Mouse (Mus musculus): Measurements from ENCODE around the gene Pttg1.

Pttg1 gene

GRCm38 (mm10) chr11:43408888-43409287 is 17.2 kb downstream of the Pttg1 start:
- DNase-seq, result no peak

- DNase-seq, result no peak
These were observed 21.8 kb downstream of the Pttg1 start for GRCm38 (mm10) chr11:43404150-43404807.

GRCm38 (mm10) chr11:43400131-43400530 is 25.9 kb downstream of the Pttg1 start:
- DNase-seq, result no peak

GRCm38 (mm10) chr11:43399297-43399696 is 26.8 kb downstream of the Pttg1 start:
- no peak for DNase-seq

- no peak for DNase-seq
These were observed 29.4 kb downstream of the Pttg1 start for GRCm38 (mm10) chr11:43396672-43397071.

GRCm38 (mm10) chr11:43396246-43396645 is 29.8 kb downstream of the Pttg1 start:
- no peak for DNase-seq

- DNase-seq, result no peak
These were observed 30.7 kb downstream of the Pttg1 start for GRCm38 (mm10) chr11:43395073-43395948.

- no peak for DNase-seq
These were observed 32.7 kb downstream of the Pttg1 start for GRCm38 (mm10) chr11:43393325-43393724.

- DNase-seq, result no peak
These were observed 33.3 kb downstream of the Pttg1 start for GRCm38 (mm10) chr11:43392757-43393156.

- no peak for DNase-seq
These were observed 36.9 kb downstream of the Pttg1 start for GRCm38 (mm10) chr11:43389118-43389517.

GRCm38 (mm10) chr11:43388122-43389097 is 37.6 kb downstream of the Pttg1 start:
- no peak for DNase-seq

- DNase-seq, result no peak
These were observed 38.8 kb downstream of the Pttg1 start for GRCm38 (mm10) chr11:43387004-43387880.

- DNase-seq, result peak; percentile 3
These were observed 40.3 kb downstream of the Pttg1 start for GRCm38 (mm10) chr11:43385716-43386115.

GRCm38 (mm10) chr11:43385055-43385649 is 40.9 kb downstream of the Pttg1 start:
- peak; percentile 23 for DNase-seq

GRCm38 (mm10) chr11:43383581-43383980 is 42.5 kb downstream of the Pttg1 start:
- DNase-seq, result no peak

GRCm38 (mm10) chr11:43380901-43381300 is 45.1 kb downstream of the Pttg1 start:
- DNase-seq, result no peak

- no peak for DNase-seq
These were observed 46.1 kb downstream of the Pttg1 start for GRCm38 (mm10) chr11:43379911-43380485.

- DNase-seq, result no peak
These were observed 46.6 kb downstream of the Pttg1 start for GRCm38 (mm10) chr11:43379488-43379887.

GRCm38 (mm10) chr11:43377083-43377850 is 48.8 kb downstream of the Pttg1 start:
- DNase-seq, result no peak

- DNase-seq, result no peak
These were observed 49.5 kb downstream of the Pttg1 start for GRCm38 (mm10) chr11:43376598-43376997.
